Mouse (Mus musculus): ENCODE measurements around the gene Hoxd3.

- TF ChIP-seq POLR2A (IDR thresholded peaks at IDR 0.05; ENCODE audit: control insufficient read depth, extremely low read depth, insufficient read depth, low read length, poor library complexity) (no peak), CTCF (IDR thresholded peaks at IDR 0.05; ENCODE audit: borderline replicate concordance, control insufficient read depth, extremely low read depth, insufficient read depth, low read length, poor library complexity) (no peak)
Observed at GRCm38 (mm10) chr2:74739869-74740268, 28.1 kb downstream of the Hoxd3 start.
